Mouse (Mus musculus) layer of hippocampus, adult 18-20 months (tissue): ENCODE data around the gene Pgr15l. TPM values are rescaled to one million over a fixed set of nuclear protein-coding genes. Genes with fewer than 3 reads are reported as not detected.

ENCODE experiments used
- DNase-seq, 2 experiments: peaks; one replicate each; pipeline ENCODE4 v3.0.0; 2022; ENCODE audit warnings: low spot score in 2 of 2
- long read RNA-seq: library from polyadenylated mRNA; stranded (forward); transcript quantifications from one replicate; pipeline ENCODE4 v2.0.0, GENCODE M21; 2021
- total RNA-seq, 2 experiments: library from RNA; stranded (reverse); gene quantifications; 2 replicates each; pipeline ENCODE4 v1.2.3; 2021

Pgr15l gene
- under 1 TPM; 0.08 to 0.17 TPM for total RNA-seq
- long read RNA-seq = 0 reads

- DNase-seq = no peak
Measured at GRCm38 (mm10) chrX:97072369-97072768, at the start of gene Pgr15l. Gene Pgr15l (plus strand): TSS chrX:97072596.

DNA sequence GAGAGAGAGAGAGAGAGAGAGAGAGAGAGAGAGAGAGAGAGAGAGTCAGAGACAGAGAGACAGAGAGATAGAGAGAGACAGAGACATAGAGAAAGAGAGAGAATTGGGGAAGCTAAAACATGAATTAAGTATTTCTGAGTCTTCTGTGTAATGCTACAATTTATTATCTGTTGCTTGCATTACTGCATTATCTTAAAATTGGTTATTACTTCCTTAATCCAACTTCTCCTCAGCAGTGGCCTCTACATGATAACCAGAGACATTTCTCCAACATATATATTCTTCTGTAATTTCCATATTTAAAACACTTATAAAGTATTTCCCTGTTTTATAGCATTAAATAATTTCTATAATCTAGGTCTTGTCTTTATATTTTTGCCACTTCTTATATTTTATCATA is 44.9 kb upstream of the Pgr15l start:
- no peak for DNase-seq

GRCm38 (mm10) chrX:97069816-97070215 is 2.6 kb upstream of the Pgr15l start:
- no peak for DNase-seq
